ENCODE assay signal across 8 mouse cellular contexts in the genomic region with DNA sequence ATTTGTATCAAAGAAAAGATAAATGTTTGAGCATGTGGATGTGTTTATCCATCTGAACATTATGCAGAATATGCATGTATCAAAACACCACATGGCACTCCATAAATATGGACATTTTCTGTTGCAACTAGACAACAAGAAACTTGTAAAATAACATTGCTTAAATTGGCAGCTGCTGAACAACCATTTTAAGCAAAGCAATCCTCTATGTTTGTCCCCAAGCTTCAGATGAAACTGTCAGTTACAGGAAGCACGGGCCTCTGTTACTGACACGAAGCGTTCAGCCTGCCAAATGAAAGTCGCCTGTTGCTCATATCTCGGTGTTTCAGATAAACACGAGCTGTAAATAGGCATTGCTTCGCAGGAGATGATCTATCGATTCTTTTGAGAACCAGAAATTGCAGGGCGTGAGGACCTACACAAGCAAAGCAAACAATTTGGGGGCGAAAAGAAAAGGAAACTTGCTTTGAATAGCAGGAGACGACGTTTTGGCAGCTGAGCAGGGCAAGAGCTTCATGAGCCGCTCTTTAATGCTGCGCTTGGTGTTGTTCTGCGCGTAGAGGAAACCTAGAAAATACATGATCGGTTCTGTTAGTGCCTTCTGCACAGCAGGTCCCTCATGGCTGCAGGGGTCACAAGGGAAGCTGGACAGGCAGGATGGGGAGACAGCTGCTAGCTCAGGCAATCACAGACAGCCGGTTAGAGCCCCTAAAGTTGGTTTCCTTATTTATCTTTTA.
DNase-seq lines count a peak whose midpoint lies in the region; ATAC-seq lines count a peak whose summit lies in the region.

No protein-coding gene starts in this region.

- no peaks in the 10 kb centered on the region for H3K36me3 ChIP-seq in heart, embryonic 14.5 days (ENCODE audit: control insufficient read depth, insufficient read depth, low read length)
- H3K36me3 ChIP-seq in embryonic facial prominence, embryonic 10.5 days (replicated peaks), result no peaks in the 10 kb centered on the region

- WGBS in heart, embryonic 14.5 days, result 35% methylated on average over 18 of the region's 18 CpGs
- WGBS in embryonic facial prominence, embryonic 10.5 days, result 82% methylated on average over 18 of the region's 18 CpGs

- peak overlapping the region; percentile 33 to 36 for H3K4me3 ChIP-seq in heart, embryonic 14.5 days (ENCODE audit: control insufficient read depth in 1 of 2, insufficient read depth in 1 of 2, low read depth in 1 of 2, low read length in 2 of 2)
- H3K4me3 ChIP-seq in embryonic facial prominence, embryonic 10.5 days, result no peak overlapping the region

- H3K9ac ChIP-seq in heart, embryonic 14.5 days (ENCODE audit: low read length), result peak overlapping the region; percentile 62; the same call in 1 of the 2 replicates

- peak overlapping the region; percentile 58 for H3K4me2 ChIP-seq in heart, embryonic 14.5 days (ENCODE audit: low read length)

- H3K9me3 ChIP-seq in heart, embryonic 14.5 days (ENCODE audit: control insufficient read depth, low read length), result no peaks in the 10 kb centered on the region
- no peaks in the 10 kb centered on the region for H3K9me3 ChIP-seq in embryonic facial prominence, embryonic 10.5 days

- peak; percentile 10 for DNase-seq in left cerebral cortex, adult 11 months (ENCODE audit: low spot score)
- DNase-seq in left cerebral cortex, adult 8-10 months (ENCODE audit: low spot score in 2 of 2), result no peak
- peak; percentile 15 to 39 for DNase-seq in layer of hippocampus, postnatal 36 days
- no peak for DNase-seq in embryonic facial prominence, embryonic 10.5 days (ENCODE audit: low spot score)
- no peak for DNase-seq in thymus, adult 18-20 months
- no peak for DNase-seq in urinary bladder, postnatal 36 days (ENCODE audit: low spot score in 2 of 2)

- no peak overlapping the region for H3K27ac ChIP-seq in heart, embryonic 14.5 days (replicated peaks in 1 of 2; ENCODE audit: control insufficient read depth in 1 of 2, insufficient read depth in 1 of 2, low read depth in 2 of 2, low read length in 2 of 2)
- H3K27ac ChIP-seq in embryonic facial prominence, embryonic 10.5 days (replicated peaks), result no peak overlapping the region

- H3K27me3 ChIP-seq in heart, embryonic 14.5 days (ENCODE audit: control insufficient read depth, insufficient read depth, low read length), result no peaks in the 10 kb centered on the region
- H3K27me3 ChIP-seq in embryonic facial prominence, embryonic 10.5 days (replicated peaks; ENCODE audit: low read depth, poor library complexity, severe bottlenecking), result no peaks in the 10 kb centered on the region

- ATAC-seq in common myeloid progenitor, adult 5-6 weeks (replicated peaks; ENCODE audit: low read depth, poor library complexity, severe bottlenecking), result 0 out of 2 replicates have a peak, but pooled peaks have one; percentile 29
- ATAC-seq in heart, embryonic 14.5 days (ENCODE audit: insufficient number of reproducible peaks, insufficient read depth, low FRiP score, low read depth), result no peak

- H3K4me1 ChIP-seq in heart, embryonic 14.5 days (ENCODE audit: control insufficient read depth in 2 of 2, insufficient read depth in 2 of 2, low read length in 2 of 2), result peaks cover 0 to 2% of the 10 kb centered on the region in 2 experiments; a peak in 2 of 4 replicates
- H3K4me1 ChIP-seq in embryonic facial prominence, embryonic 10.5 days, result no peaks in the 10 kb centered on the region

Comparison
In these comparisons a context has a peak if more than half of its experiments do, and no peak if none do; other contexts are left out.
1. DNase-seq: peak in left cerebral cortex, adult 11 months (single experiment) and layer of hippocampus, postnatal 36 days (2 of 2); none in left cerebral cortex, adult 8-10 months (0 of 2), embryonic facial prominence, embryonic 10.5 days (single experiment), thymus, adult 18-20 months (0 of 2) and urinary bladder, postnatal 36 days (0 of 2).